Mouse (Mus musculus) ES-E14 (cell line): ENCODE data around the gene Gfi1.

Source experiments
- CHD2 ChIP-seq: IDR thresholded peaks from 2 replicates; pipeline ENCODE4 v1.6.1; 2014; ENCODE audit warnings: mild to moderate bottlenecking, low read depth, low read length, inconsistent platforms
- HCFC1 ChIP-seq: IDR thresholded peaks from 2 replicates; pipeline ENCODE4 v1.6.1; 2012; ENCODE audit warnings: low read length, inconsistent platforms, borderline replicate concordance; ENCODE audit not compliant: insufficient read depth
- MAFK ChIP-seq: IDR thresholded peaks from 2 replicates; pipeline ENCODE4 v1.6.1; 2014; ENCODE audit warnings: mild to moderate bottlenecking, low read depth, low read length, inconsistent platforms; ENCODE audit not compliant: insufficient read depth
- ZC3H11A ChIP-seq: IDR thresholded peaks from 2 replicates; pipeline ENCODE4 v1.6.1; 2012; ENCODE audit warnings: low read depth, mild to moderate bottlenecking, inconsistent platforms, low read length, borderline replicate concordance
- ZNF384 ChIP-seq: IDR thresholded peaks from 2 replicates; pipeline ENCODE4 v1.6.1; 2012; ENCODE audit warnings: low read depth, low read length, inconsistent platforms

- TF ChIP-seq CHD2 (no peak), MAFK (no peak), HCFC1 (no peak), ZNF384 (no peak), ZC3H11A (no peak)
Measured at GRCm38 (mm10) chr5:107753656-107754055, 27.8 kb upstream of the Gfi1 start.
